ENCODE assay signal across 10 mouse cellular contexts in genomic region chr6:125622434-125622833, GRCm38 (mm10).
A peak's percentile ranks its signal among the peaks of the same experiment; 100 is the strongest.
DNase-seq lines count a peak whose midpoint lies in the region; ATAC-seq and TF ChIP-seq lines count a peak whose summit lies in the region.
"Had no signal": no experiment of that assay in that cellular context is flagged by ENCODE, and none has a peak within 500 bp of the region (broad histone marks: within the 10 kb centered on the region; RNA-seq: fewer than 3 reads in every experiment).

No protein-coding gene starts in this region.

- H3K9ac ChIP-seq in intestine, postnatal 0 days (ENCODE audit: low read depth, low read length) = no peak overlapping the region
- H3K9ac ChIP-seq: forebrain, embryonic 12.5 days had no signal

- no peaks in the 10 kb centered on the region for H3K36me3 ChIP-seq in E14TG2a.4 (ENCODE audit: insufficient read depth, low read length)
- no peaks in the 10 kb centered on the region for H3K36me3 ChIP-seq in intestine, postnatal 0 days (ENCODE audit: control insufficient read depth, insufficient read depth)
- H3K36me3 ChIP-seq: forebrain, embryonic 12.5 days had no signal

- H3K9me3 ChIP-seq in E14TG2a.4 (ENCODE audit: low read length) = no peaks in the 10 kb centered on the region
- H3K9me3 ChIP-seq in intestine, postnatal 0 days (ENCODE audit: control insufficient read depth) = no peaks in the 10 kb centered on the region
- H3K9me3 ChIP-seq: forebrain, embryonic 12.5 days had no signal

- 70% methylated on average over 2 of the region's 2 CpGs for WGBS in intestine, postnatal 0 days

- no peak for DNase-seq in layer of hippocampus, adult 2 months (ENCODE audit: low spot score in 2 of 2)
- DNase-seq in layer of hippocampus, postnatal 36 days = no peak
- DNase-seq in NIH3T3 (ENCODE audit: low read depth) = peak; percentile 62
- DNase-seq in adrenal gland, adult 2 months = no peak
- DNase-seq in urinary bladder, adult 2 months (ENCODE audit: low spot score) = no peak
- DNase-seq: kidney, adult 18-20 months; lung, adult 18-20 months had no signal

- H3K4me2 ChIP-seq in intestine, postnatal 0 days (replicated peaks; ENCODE audit: low read depth) = no peak overlapping the region
- H3K4me2 ChIP-seq: forebrain, embryonic 12.5 days had no signal

- H3K4me3 ChIP-seq in layer of hippocampus, adult 2 months = no peak overlapping the region
- no peak overlapping the region for H3K4me3 ChIP-seq in E14TG2a.4 (replicated peaks; ENCODE audit: low read length)
- no peak overlapping the region for H3K4me3 ChIP-seq in intestine, postnatal 0 days (ENCODE audit: low read depth, low read length)
- H3K4me3 ChIP-seq: forebrain, embryonic 12.5 days had no signal

- no peak for ATAC-seq in intestine, postnatal 0 days

- H3K4me1 ChIP-seq in E14TG2a.4 (replicated peaks; ENCODE audit: low read depth, low read length) = no peaks in the 10 kb centered on the region
- H3K4me1 ChIP-seq in intestine, postnatal 0 days (replicated peaks; ENCODE audit: control insufficient read depth, insufficient read depth, low read length) = no peaks in the 10 kb centered on the region
- H3K4me1 ChIP-seq: forebrain, embryonic 12.5 days had no signal

- no peak overlapping the region for H3K27ac ChIP-seq in layer of hippocampus, adult 2 months
- no peak overlapping the region for H3K27ac ChIP-seq in intestine, postnatal 0 days (ENCODE audit: low read depth, low read length)
- H3K27ac ChIP-seq: forebrain, embryonic 12.5 days had no signal

- peak; percentile 87 for TF ChIP-seq CTCF in layer of hippocampus, adult 2 months (conservative IDR thresholded peaks at IDR 0.05)
- peak; percentile 52 for TF ChIP-seq CTCF in E14TG2a.4 (conservative IDR thresholded peaks at IDR 0.05; ENCODE audit: low read length)
- peak; percentile 74 for TF ChIP-seq CTCF in intestine, postnatal 0 days (IDR thresholded peaks at IDR 0.05; ENCODE audit: low read depth)

- no peaks in the 10 kb centered on the region for H3K27me3 ChIP-seq in E14TG2a.4 (ENCODE audit: insufficient read depth, low read length)
- no peaks in the 10 kb centered on the region for H3K27me3 ChIP-seq in intestine, postnatal 0 days (replicated peaks; ENCODE audit: control insufficient read depth, insufficient read depth, low read length)
- H3K27me3 ChIP-seq: forebrain, embryonic 12.5 days had no signal
